Mouse (Mus musculus) layer of hippocampus, postnatal 14 days (tissue): ENCODE data around the gene Lrmda. TPM values are rescaled to one million over a fixed set of nuclear protein-coding genes. Genes with fewer than 3 reads are reported as not detected.

ENCODE experiments used
- DNase-seq, 2 experiments: peaks; one replicate each; pipeline ENCODE4 v3.0.0; 2021 to 2022; ENCODE audit warnings: low spot score in 2 of 2, mixed read lengths in 1 of 2
- total RNA-seq, 2 experiments: library from RNA; stranded (reverse); gene quantifications; 2 replicates each; pipeline ENCODE4 v1.2.3; 2021

Gene Lrmda
- total RNA-seq, 2 experiments from 2014 or later, result 0.95 TPM; not detected in 1

DNA sequence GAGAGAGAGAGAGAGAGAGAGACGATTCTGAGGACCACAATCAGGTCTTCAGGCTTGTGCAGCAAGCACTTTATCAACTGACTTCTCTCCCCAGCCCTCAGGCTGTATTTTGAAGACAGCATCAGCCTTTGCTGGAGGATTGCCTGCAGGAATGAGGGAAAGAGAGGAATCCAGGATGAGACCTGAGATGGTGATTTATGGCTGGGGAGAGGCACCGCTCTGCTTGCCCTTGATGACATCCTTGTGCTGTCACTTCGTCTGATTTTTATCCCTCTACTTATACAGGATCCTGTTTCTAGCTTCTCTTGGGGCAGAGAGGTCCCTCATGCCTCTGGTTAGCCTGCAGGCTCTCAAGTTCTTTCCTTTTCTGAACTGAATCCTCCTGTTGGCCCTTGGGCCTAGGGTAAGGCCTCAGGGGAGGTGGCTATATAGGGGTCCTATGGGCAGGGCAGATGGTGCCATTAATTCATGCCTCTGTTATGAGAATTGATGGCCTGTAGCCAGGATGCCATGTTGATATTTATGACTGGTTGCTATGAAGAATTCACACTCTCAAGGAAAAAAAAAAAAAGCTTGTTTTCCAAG, 277.2 kb downstream of the Lrmda start:
- no peak for DNase-seq

DNA sequence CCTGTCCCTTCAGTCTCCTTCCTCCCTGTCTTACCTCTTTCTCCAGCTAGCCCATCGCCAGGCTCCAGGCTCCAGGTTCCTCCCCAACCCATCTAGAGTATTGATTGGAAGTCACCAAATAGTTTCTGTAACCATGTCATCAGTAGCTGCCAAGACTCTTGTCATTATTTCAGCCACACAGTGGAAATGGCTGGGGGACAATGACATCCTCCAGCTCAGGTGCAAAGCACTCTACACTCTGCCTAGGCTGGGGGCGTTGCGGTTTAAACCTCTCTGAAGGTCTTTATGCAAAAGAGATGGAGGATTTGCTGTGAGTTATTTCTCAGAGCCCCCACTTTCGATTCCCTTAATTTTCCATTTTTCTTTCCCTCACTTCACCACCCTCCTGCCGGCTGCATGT, 287.2 kb downstream of the Lrmda start:
- DNase-seq, result no peak

DNA sequence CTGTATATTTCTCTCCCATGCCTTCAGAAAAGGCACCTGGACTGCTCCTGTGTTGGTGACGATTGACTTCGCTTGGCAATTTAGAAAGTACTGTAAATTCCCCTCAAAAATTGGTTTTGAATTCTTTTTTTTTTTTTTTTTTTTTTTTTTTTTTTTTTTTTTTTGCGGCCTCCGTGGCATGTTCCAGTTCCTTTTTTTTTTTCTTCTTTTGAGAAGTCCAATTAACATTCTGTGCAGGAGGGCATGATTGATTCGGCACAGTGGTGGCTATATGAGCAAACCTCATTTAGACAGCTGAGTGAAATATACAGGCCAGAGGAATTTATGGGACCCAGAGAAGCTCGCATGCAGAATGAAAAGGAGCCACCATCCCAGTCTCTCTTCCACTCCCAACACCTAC, 288.5 kb downstream of the Lrmda start:
- no peak for DNase-seq

DNA sequence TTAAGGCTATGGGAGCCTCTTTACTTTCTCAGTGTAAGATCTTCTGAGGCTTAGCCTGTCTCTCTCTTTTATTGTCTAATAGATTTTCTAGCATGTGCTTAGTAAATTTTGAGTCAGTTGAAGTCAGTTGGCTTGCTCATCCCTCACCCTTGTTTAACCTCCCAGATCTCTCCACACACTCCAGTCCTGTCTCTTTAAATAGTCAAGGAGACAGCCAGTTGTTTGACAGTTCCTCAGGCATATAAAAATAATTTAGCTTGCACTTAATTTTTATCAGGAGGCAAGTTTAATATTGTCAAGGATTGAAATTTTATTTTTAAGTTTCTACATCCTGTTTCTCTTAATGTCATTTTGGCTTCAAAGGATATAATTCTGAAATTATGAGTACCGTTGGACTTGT, 303.5 kb downstream of the Lrmda start:
- no peak for DNase-seq

DNA sequence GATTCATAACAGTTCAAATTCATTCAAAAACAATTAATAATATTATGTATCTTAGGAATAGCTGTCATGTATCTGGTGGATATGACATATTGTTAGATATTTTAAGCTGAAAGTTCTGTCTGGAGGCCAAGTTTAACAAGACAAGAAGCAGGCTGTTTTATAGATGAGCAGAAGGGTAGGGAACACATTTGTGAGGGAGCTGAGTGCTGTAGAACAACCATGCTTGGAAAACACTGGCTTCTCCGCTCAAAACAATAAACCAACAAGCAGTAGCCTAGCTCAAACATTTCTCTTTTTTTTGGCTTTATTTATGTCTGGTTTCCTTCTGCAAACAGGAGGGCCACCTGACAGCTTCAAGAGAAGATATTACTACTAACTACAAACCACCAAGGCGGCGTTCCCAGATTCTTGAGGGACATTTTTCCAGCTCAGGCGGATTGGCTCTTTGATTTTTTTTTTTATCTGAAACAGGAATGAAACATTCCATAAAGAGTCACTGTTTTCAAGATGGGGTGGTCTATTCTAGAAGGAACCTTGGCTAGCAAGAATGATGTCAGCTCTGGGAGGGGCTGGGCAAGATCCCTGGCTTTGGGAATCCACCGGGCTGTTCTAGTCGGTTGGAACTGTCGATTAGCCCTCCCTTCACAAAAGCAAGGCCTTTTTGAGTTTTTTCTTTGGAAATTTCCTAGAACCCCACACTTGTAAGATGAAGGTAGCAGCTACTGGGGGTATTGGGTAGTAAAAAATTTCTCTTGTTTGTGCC, 304.2 kb downstream of the Lrmda start:
- DNase-seq, result peak; percentile 12 to 72

DNA sequence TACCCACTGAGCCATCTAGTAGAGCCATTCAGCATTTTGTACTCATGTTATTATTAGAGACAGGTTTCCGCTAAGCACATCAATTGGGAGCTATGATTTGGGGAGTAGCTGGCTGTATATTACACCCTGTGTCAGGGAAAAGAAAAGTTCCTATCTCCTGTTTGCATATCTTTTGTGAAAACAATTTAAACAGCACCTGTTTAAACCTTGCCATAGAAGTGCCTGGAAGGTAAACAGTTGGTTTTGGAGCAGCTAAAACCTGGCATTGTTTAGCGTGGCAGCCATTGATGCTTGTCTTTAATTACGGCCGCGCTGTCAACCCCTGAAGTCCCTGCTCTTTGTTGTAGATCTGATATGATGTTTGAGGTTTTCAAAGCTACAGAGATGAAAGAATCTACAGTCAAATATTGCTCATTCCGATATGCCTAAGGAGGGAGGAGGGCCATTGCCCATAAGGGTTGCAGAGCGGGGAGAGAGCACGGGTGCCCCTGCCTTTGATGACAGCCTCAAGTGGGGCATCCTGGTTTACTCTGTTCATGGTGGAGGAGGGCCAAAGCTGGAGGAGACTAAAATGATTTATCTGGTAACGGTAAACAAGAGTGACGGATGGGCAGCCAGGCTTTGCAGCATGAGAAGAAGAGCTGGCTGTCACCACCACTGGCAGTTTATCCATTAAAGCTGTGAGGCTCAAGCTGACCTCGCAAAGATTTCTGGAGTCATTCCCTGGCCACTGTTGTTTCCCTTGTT, 306.9 kb downstream of the Lrmda start:
- DNase-seq, result no peak

DNA sequence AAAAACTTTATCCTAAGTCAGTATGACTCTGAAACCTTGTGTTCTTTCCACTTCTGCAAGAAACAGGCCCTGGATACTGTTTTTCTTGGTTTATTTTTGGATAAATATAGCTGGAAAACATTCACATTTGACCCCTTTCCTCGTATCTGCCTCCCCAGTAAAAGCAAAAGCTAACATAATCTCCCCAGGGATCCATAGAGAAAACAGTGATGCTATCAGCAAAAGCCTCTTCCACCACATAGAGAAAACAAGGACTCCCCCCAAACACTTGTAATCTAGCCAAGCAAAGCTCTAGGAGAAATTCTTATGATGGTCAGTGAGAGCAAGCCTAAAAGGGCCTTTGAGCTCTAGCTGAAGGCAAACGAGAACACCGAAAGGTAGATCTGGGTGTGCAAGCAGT, 309.7 kb downstream of the Lrmda start:
- no peak for DNase-seq

DNA sequence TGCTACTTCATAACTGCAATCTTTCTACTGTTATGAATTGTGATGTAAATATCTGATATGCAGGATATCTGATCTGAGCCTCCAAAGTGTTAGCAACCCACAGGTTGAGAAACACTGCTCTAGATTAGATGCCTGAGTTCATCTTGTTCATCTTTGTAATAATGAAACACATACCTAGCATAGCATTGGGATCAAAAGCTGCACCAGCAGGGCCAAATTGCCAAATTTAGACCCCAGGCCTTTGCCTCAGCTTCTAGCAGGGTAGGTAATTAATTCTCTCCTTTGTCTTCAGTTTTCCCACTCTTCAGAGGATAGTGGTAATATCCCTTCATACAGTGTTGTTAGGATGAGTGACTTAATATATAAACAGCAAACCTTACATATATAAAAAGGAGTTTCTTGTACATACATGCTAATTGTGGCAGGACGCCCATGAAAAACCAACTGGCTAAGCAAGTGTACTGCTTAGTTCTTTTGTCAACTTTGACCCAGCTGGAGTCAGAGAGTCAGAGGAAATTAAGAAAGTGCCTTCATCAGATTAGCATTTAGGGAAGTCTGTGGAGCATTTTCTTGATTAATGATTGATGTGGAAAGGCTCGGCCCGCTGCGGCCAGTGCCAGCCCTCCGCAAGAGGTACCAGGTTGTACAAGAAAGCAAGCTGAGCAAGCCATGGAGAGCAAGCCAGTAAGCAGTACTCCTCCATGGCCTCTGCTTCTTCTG, 315.7 kb downstream of the Lrmda start:
- no peak for DNase-seq

DNA sequence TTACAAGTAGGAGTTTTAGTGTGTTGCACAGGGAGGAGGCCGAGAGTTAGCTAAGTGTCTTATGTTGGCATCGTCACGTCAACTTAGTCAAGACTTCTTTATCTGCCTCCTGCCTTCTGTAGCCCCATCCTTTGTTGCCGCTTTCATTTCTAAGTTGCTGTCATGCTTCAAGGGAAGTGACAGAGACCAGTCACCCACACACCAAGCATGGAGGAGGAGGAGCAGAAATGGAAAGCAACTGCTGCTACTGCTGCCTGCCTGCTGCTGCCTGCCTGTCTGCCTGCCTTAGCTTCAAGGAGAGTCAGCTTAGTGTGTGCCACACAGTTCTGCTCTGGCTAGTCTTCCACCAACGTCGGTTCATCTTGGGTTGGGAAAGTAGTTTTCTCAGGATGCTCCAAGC, 319.7 kb downstream of the Lrmda start:
- peak; percentile 23 to 35 for DNase-seq

DNA sequence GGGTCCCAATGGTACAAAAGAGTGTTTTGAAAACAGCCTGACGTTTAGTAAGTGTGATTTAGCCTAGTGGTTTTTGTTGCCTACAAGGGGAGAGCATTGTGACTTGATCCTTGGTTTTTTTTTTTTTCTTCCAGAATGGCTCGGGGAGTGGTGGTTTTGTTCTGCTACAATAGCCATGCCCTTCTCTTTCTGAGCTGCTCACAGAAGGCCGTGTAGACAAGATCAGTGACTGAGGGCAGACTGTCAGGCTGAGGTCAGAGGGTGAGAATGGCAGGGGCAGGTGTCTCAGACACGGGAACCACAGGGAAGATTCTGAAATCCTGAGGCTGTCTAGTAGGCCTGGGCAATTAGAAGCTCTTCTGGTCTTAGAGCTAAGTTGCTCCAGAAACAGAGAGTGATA, 323.8 kb downstream of the Lrmda start:
- no peak for DNase-seq

DNA sequence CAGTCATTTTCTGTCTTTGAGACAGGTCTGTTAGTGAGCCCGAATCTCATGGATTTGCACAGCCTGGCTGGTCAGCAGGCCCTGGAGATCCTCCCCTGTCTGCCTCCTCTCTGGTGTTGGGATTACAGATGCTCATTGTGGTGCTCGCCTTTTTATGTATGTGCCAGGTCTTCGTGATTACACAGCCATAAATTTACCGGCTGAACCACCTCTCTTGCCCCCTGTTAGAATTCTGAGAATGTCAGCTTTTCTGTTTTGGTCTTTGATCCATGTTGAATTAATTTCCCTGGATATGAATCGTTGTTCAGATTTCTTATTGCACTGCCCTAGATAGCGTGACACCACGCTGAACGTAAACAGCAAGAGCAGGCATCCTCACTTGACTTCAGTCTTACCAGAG, 325.7 kb downstream of the Lrmda start:
- DNase-seq, result no peak

DNA sequence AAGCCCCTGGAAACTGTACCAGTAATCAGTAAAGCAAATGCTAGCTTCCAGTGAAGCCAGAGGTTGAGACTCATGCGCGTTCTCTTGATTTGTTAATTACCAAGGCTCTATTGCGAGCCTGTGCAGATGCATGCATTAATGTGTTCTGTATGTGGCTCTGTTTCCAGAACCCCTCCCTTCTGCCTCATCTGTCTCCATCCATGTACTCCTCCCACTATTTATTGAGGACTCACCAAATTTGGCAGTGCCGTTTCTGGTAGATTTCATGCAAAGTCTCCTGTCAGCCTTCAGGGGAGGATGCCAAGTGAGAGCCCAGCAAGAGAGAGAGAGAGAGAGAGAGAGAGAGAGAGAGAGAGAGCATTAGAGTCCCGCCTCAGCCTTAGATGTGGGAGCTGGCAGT, 334.1 kb downstream of the Lrmda start:
- no peak for DNase-seq

DNA sequence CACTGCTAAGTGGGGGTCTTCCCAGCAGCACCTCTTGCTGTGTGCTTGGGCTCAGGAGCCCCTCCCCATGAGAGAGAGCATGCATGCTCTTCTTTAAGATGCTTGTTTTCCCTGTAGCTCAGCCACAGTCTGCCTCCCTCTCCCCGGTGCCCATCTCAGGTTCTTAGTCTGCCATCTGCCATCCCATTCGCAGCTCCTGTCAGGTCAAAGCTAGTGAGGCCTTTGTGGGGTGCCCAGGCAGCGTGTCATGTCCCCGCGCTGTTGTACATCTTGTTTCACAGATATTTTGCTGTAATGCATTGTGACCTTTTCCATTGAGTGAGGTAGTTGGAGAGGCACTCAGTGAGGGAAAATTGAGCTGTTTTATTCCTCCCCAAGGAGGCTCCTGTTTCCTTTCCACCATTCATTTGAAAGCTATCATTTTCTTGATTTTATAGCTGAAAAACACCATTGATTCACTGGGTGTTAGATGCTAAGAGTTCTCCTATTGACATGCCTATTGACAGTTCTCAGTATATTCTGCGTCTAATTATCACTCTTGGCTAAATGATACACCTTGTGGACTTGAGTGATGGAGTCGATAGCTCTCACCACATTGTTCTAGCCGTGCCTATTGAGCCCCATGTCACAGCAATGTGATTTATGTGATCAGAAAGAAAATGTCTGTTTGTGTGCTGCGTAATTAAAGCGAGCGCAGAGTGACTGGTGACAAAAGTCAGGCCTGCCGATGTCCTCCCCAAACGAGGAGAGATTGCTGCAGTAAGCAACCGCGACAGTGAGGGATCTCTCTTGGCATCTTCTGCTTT, 335.5 kb downstream of the Lrmda start:
- no peak for DNase-seq

DNA sequence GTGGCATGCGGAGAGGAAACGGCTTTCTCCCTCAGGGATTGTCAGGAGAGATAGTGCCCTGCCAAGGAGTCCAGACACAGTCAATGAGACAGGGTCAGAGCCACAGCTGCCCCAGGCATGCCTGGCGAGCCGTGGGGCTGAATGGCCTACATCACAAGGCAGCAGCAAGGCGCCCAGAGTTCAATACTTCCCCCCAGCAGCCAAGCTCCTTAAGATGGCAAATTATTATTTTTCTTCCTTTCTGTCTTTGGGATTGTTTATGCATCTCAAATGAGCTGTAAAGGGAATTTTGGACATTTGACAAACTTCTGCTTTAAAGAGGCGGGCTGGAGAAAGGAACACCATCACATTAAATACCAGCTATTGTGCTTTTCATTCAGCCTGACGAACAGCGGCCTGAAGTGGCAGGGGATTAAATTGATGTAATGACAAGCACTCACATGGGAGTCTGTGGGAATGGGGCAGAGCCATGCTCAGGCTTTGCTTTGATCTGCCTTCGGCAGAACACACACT, 338.5 kb downstream of the Lrmda start:
- DNase-seq, result no peak

DNA sequence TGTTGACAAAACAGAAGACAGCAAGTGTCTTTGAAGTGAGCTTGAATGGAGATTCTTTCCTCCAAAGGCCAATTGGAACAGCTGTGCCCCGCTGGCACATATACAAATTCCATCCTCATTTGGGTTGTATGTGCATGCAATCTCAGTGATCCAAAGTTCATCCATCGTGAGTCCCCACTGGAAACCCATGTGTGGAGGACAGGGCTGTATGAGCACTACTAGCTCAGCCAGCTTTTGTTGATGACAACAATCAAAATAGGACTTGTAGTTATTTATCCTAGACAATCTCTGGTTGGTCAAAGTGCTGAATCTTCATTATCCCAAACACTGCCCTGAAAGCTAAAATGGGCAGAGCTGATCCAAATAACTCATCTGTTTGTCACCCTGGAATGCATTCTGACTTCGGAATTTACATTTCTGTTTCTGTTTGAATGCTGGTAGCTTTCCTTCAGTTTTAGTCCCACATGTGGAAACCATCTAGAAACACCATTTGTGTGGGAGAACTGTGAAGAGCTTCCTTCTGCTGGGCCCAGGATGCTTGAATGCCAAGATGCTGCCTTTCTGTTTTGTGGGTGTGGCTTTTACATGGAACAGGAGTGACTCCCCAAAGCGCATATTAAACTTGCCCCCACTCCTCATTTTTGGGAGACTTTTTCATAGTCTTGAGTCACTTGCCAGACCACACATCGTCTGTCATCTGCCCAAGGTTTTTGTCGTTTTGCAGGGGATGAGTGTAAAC, 344.7 kb downstream of the Lrmda start:
- DNase-seq, result no peak

DNA sequence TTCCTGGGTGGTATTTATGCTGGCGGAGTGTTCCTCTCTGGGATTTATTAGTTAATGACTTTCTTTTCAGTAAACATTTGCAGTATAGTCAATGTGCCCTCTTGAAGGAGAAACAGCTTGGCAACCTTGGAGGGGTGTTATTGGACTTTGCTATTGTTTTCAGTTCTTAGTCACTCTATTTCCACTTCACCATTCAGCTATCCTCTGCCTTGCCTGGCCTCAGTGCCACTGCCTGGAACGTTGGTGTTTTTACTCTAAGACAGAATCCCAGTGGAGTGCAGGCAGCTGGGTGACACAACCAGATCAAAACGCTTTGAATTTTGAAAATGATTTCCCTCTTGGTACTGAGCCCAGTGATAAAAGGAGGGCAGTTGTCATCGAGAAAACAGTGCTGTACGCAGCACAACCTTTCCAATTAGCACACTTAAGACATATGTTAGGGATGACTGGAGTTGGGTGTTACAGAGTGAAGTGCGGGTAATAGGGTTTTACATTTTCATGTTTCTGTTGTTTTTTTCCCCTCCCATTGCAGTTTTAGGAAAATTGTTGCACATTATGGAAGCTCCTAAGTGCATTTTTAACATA, 345.4 kb downstream of the Lrmda start:
- DNase-seq, result no peak

DNA sequence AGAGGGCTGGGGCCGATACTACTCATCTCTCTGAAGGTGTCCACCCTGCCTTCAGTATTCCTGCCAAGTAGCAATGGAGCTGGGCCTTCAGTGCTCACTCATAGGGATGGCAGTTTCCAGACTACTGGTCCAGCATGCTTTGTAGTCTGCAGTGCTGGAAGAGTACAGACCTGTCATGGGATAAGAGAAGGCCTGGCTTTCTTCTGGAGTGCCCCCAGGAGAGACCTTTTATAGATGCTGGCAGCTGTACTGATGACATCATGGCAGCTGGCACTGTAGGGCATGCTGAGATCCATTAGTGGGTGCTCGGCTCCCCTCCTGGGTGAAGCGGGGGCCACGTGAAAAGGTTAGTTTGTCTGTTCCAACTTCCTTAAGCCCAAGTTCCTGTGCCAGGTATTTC, 348.1 kb downstream of the Lrmda start:
- no peak for DNase-seq

DNA sequence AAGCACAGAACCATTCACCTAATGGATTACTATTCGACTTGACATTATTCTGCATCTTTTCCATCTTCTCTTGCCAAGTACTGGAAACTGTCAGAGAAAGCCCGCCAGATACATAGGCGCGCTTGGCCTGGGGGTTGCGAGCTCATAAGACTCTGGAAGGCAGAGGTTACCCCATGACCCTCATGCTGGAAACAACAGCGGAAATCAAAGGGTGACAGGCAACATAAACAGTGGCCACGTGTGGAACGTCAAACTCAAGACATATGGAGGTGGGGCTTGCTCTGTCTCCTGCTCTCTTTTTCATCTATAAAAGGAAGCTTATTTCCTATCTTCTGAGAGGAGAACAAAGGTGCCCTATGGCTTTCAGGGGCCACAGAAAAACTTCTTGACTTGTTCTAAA, 351.6 kb downstream of the Lrmda start:
- DNase-seq, result no peak

DNA sequence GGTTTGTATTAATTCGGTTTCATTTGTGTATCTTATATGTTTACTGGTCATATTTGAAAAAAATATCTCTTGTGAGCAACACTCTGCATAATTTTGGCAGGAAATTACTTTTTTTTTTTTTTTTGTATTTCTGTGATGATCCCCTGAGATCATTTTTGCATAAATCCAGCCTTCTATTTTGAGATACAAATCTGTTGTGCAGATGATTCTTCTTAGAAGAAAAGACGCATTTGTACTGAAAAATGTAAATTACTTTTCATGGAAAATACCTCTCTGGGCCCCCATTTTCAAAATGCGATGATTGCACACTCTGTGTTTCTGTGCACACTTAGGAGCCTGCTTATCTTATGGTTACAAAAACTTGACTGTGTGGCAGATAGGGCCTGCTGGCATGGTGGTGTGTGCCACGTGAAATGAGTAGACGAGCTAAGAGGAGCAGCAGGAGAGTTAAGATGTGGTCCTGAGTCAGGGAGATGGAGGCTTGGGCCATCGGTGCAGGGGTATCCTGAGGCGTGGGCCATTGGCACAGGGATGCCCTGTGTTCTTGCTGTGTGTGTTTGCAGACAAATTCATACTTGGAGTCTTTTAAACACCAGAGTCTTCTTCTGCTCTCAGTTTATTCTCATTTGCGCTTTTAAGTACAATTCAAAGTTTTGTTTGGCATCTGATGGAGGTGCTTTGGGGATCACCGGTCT, 353.3 kb downstream of the Lrmda start:
- no peak for DNase-seq
